Mouse (Mus musculus) hindbrain, embryonic 15.5 days (tissue): ENCODE results near the gene Adcy9. TPM values are rescaled to one million over a fixed set of nuclear protein-coding genes. Genes with fewer than 3 reads are reported as not detected.

Source experiments
- polyA plus RNA-seq: library from polyadenylated mRNA; unstranded; fragments of >200 nt; fragmentation: Nextera tagmentation; extraction: Ambion mirVana; gene quantifications from 2 replicates; pipeline ENCODE4 v1.2.1, GENCODE M21; 2015

Adcy9 gene
- polyA plus RNA-seq, 1 experiment from 2014 or later, result 4.9 TPM

Other genes with a start within 250 kb of the Adcy9 start
- gene Crebbp, start 206.5 kb downstream of the Adcy9 start, polyA plus RNA-seq, result 35.7 and 36.4 TPM in 2 replicates
- 21.4 and 22.9 TPM in 2 replicates for gene Srl, start 121.3 kb upstream of the Adcy9 start, polyA plus RNA-seq
- gene Tfap4, start 139.4 kb upstream of the Adcy9 start, polyA plus RNA-seq, result 7.2 and 8.2 TPM in 2 replicates
- 17.0 and 19.7 TPM in 2 replicates for gene Glis2, start 174.2 kb upstream of the Adcy9 start, polyA plus RNA-seq
- gene Pam16, start 204.5 kb upstream of the Adcy9 start, polyA plus RNA-seq, result 161 and 170 TPM in 2 replicates
- 5.9 and 6.4 TPM in 2 replicates for gene Vasn, start 219.4 kb upstream of the Adcy9 start, polyA plus RNA-seq
- gene Dnaja3, start 219.5 kb upstream of the Adcy9 start, polyA plus RNA-seq, result 63.7 and 63.9 TPM in 2 replicates